Mouse (Mus musculus): ENCODE results near the gene Fbxo7.

The Fbxo7 gene

GRCm38 (mm10) chr10:86077272-86077671, 55.5 kb downstream of the Fbxo7 start:
- in situ Hi-C loops (cut with MboI, MseI) = no loop called here

GRCm38 (mm10) chr10:86078761-86079160, 57.0 kb downstream of the Fbxo7 start:
- in situ Hi-C loops (cut with MboI, MseI) = no loop called here

- in situ Hi-C loops (cut with MboI, MseI) = no loop called here
Observed at GRCm38 (mm10) chr10:86079921-86080320, 58.1 kb downstream of the Fbxo7 start.

GRCm38 (mm10) chr10:86091919-86092318, 70.1 kb downstream of the Fbxo7 start:
- in situ Hi-C loops (cut with MboI, MseI) = no loop called here

GRCm38 (mm10) chr10:86093109-86094035, 71.6 kb downstream of the Fbxo7 start:
- in situ Hi-C loops (cut with MboI, MseI) = no loop called here

- in situ Hi-C loops (cut with MboI, MseI) = no loop called here
Observed at GRCm38 (mm10) chr10:86098363-86098762, 76.6 kb downstream of the Fbxo7 start.

GRCm38 (mm10) chr10:86100281-86100851, 78.6 kb downstream of the Fbxo7 start:
- in situ Hi-C loops (cut with MboI, MseI) = loop anchor here (25.0 kb wide), 1 partner anchor 1963 kb away; no protein-coding TSS in a partner anchor
